ENCODE assay signal across 9 mouse cellular contexts in the genomic region with DNA sequence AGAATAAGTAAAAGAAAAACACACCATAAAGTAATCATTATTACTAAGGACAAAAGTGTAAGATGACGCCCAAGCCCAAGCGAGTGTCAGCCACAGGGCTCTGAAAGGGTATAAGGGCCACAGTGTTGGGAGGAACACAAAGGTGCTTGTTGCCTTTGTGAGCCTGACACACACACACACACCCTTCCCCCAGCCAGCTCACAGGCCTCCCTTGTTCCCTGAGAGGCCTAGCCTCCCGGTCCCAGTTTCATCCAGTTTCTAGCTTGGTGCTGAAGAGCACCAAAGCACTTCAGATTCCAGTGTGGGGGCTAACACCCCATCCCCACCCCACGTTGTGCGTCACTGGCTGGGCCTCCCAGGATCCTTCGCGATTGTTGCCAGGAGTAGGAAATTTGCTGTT. TPM values are rescaled to one million over a fixed set of nuclear protein-coding genes. Genes with fewer than 3 reads are reported as not detected.
A peak's percentile ranks its signal among the peaks of the same experiment; 100 is the strongest.
DNase-seq lines count a peak whose midpoint lies in the region; ATAC-seq and TF ChIP-seq lines count a peak whose summit lies in the region.
"Had no signal": no experiment of that assay in that cellular context is flagged by ENCODE, and none has a peak within 500 bp of the region (broad histone marks: within the 10 kb centered on the region; RNA-seq: fewer than 3 reads in every experiment).

No protein-coding gene starts in this region.

- TF ChIP-seq CTCF in liver, postnatal 0 days (IDR thresholded peaks at IDR 0.05; ENCODE audit: low read depth) = no peak
- no peak for TF ChIP-seq CTCF in thymus, adult 2 months (IDR thresholded peaks at IDR 0.05; ENCODE audit: borderline replicate concordance, control insufficient read depth, extremely low read depth, insufficient read depth, low read length, poor library complexity)

- no peak for TF ChIP-seq POLR2A in thymus, adult 2 months (IDR thresholded peaks at IDR 0.05; ENCODE audit: control insufficient read depth, extremely low read depth, insufficient read depth, low read length, poor library complexity)

- no peak overlapping the region for H3K4me2 ChIP-seq in hindbrain, embryonic 14.5 days (replicated peaks)
- H3K4me2 ChIP-seq in kidney, embryonic 15.5 days = no peak overlapping the region
- no peak overlapping the region for H3K4me2 ChIP-seq in midbrain, embryonic 13.5 days (replicated peaks)
- H3K4me2 ChIP-seq in liver, postnatal 0 days (ENCODE audit: low read depth, low read length) = no peak overlapping the region
- H3K4me2 ChIP-seq: stomach, embryonic 15.5 days had no signal

- H3K9ac ChIP-seq in hindbrain, embryonic 14.5 days = no peak overlapping the region
- H3K9ac ChIP-seq in kidney, embryonic 15.5 days = no peak overlapping the region
- no peak overlapping the region for H3K9ac ChIP-seq in midbrain, embryonic 13.5 days (replicated peaks)
- no peak overlapping the region for H3K9ac ChIP-seq in liver, postnatal 0 days (replicated peaks)
- H3K9ac ChIP-seq: stomach, embryonic 15.5 days had no signal

- WGBS in hindbrain, embryonic 10.5 days = 46% methylated on average over 7 of the region's 7 CpGs
- WGBS in hindbrain, embryonic 14.5 days = 45% methylated on average over 7 of the region's 7 CpGs
- WGBS in kidney, embryonic 15.5 days = 49% methylated on average over 7 of the region's 7 CpGs
- 32% methylated on average over 7 of the region's 7 CpGs for WGBS in midbrain, embryonic 13.5 days
- 75% methylated on average over 7 of the region's 7 CpGs for WGBS in liver, postnatal 0 days (ENCODE audit: insufficient replicate concordance)
- 95% methylated on average over 7 of the region's 7 CpGs for WGBS in thymus, adult 2 months

- no peaks in the 10 kb centered on the region for H3K27me3 ChIP-seq in hindbrain, embryonic 10.5 days (ENCODE audit: insufficient read depth, poor library complexity, severe bottlenecking)
- H3K27me3 ChIP-seq in hindbrain, embryonic 14.5 days (ENCODE audit: control insufficient read depth, insufficient read depth, low read length) = no peaks in the 10 kb centered on the region
- H3K27me3 ChIP-seq in kidney, embryonic 15.5 days = no peaks in the 10 kb centered on the region
- H3K27me3 ChIP-seq in midbrain, embryonic 13.5 days = no peaks in the 10 kb centered on the region
- H3K27me3 ChIP-seq in liver, postnatal 0 days (ENCODE audit: insufficient read depth, low read length) = no peaks in the 10 kb centered on the region
- no peaks in the 10 kb centered on the region for H3K27me3 ChIP-seq in thymus, adult 2 months (ENCODE audit: control insufficient read depth, insufficient read depth, low read length)
- H3K27me3 ChIP-seq: stomach, embryonic 15.5 days had no signal

- H3K4me1 ChIP-seq in hindbrain, embryonic 10.5 days (replicated peaks) = peaks cover 37% of the 10 kb centered on the region
- H3K4me1 ChIP-seq in hindbrain, embryonic 14.5 days (replicated peaks; ENCODE audit: control insufficient read depth, insufficient read depth, low read length) = no peaks in the 10 kb centered on the region
- H3K4me1 ChIP-seq in kidney, embryonic 15.5 days = peaks cover 14% of the 10 kb centered on the region
- peaks cover 17% of the 10 kb centered on the region for H3K4me1 ChIP-seq in midbrain, embryonic 13.5 days (replicated peaks)
- peaks cover 7% of the 10 kb centered on the region for H3K4me1 ChIP-seq in liver, postnatal 0 days (ENCODE audit: insufficient read depth)
- peaks cover 25% of the 10 kb centered on the region for H3K4me1 ChIP-seq in thymus, adult 2 months (replicated peaks; ENCODE audit: control insufficient read depth, insufficient read depth, low read length)

- H3K4me3 ChIP-seq in hindbrain, embryonic 10.5 days = no peak overlapping the region
- no peak overlapping the region for H3K4me3 ChIP-seq in hindbrain, embryonic 14.5 days (replicated peaks; ENCODE audit: low read length)
- H3K4me3 ChIP-seq in kidney, embryonic 15.5 days (replicated peaks) = no peak overlapping the region
- H3K4me3 ChIP-seq in midbrain, embryonic 13.5 days (replicated peaks) = no peak overlapping the region
- no peak overlapping the region for H3K4me3 ChIP-seq in liver, postnatal 0 days (ENCODE audit: low read depth, low read length)
- no peak overlapping the region for H3K4me3 ChIP-seq in thymus, adult 2 months (ENCODE audit: control insufficient read depth, insufficient read depth, low read length)
- H3K4me3 ChIP-seq: stomach, embryonic 15.5 days had no signal

- DNase-seq in hindbrain, embryonic 10.5 days (ENCODE audit: low spot score) = peak; percentile 50
- no peak for DNase-seq in hindbrain, embryonic 14.5 days (ENCODE audit: low spot score)
- peak; percentile 61 for DNase-seq in embryo, embryonic 10.5 days (ENCODE audit: low spot score)
- no peak for DNase-seq in liver, postnatal 0 days
- no peak for DNase-seq in thymus, adult 2 months
- no peak for DNase-seq in yolk sac, embryonic 10.5 days (ENCODE audit: low spot score)

- no peak for TF ChIP-seq EP300 in liver, postnatal 0 days (IDR thresholded peaks at IDR 0.05; ENCODE audit: low read depth)

- ATAC-seq in hindbrain, embryonic 14.5 days (ENCODE audit: low FRiP score) = no peak
- ATAC-seq in kidney, embryonic 15.5 days (replicated peaks; ENCODE audit: low FRiP score) = no peak
- ATAC-seq in midbrain, embryonic 13.5 days = peak; percentile 72
- ATAC-seq in liver, postnatal 0 days = no peak

- no peaks in the 10 kb centered on the region for H3K9me3 ChIP-seq in hindbrain, embryonic 10.5 days
- no peaks in the 10 kb centered on the region for H3K9me3 ChIP-seq in hindbrain, embryonic 14.5 days (ENCODE audit: control insufficient read depth, low read length)
- H3K9me3 ChIP-seq in kidney, embryonic 15.5 days (replicated peaks) = no peaks in the 10 kb centered on the region
- no peaks in the 10 kb centered on the region for H3K9me3 ChIP-seq in midbrain, embryonic 13.5 days
- no peaks in the 10 kb centered on the region for H3K9me3 ChIP-seq in liver, postnatal 0 days (ENCODE audit: low read length)
- H3K9me3 ChIP-seq: stomach, embryonic 15.5 days had no signal

- no peaks in the 10 kb centered on the region for H3K36me3 ChIP-seq in hindbrain, embryonic 10.5 days
- H3K36me3 ChIP-seq in hindbrain, embryonic 14.5 days (replicated peaks; ENCODE audit: control insufficient read depth, insufficient read depth) = no peaks in the 10 kb centered on the region
- H3K36me3 ChIP-seq in kidney, embryonic 15.5 days = no peaks in the 10 kb centered on the region
- H3K36me3 ChIP-seq in midbrain, embryonic 13.5 days = no peaks in the 10 kb centered on the region
- no peaks in the 10 kb centered on the region for H3K36me3 ChIP-seq in liver, postnatal 0 days (replicated peaks; ENCODE audit: insufficient read depth, low read length)
- H3K36me3 ChIP-seq in thymus, adult 2 months (ENCODE audit: control insufficient read depth, insufficient read depth, low read length) = no peaks in the 10 kb centered on the region
- H3K36me3 ChIP-seq: stomach, embryonic 15.5 days had no signal

- H3K27ac ChIP-seq in hindbrain, embryonic 10.5 days = peak overlapping the region; percentile 74
- H3K27ac ChIP-seq in hindbrain, embryonic 14.5 days = no peak overlapping the region
- H3K27ac ChIP-seq in kidney, embryonic 15.5 days = 0 out of 2 replicates have a peak overlapping the region, but pooled peaks have one; percentile 23
- no peak overlapping the region for H3K27ac ChIP-seq in midbrain, embryonic 13.5 days
- H3K27ac ChIP-seq in liver, postnatal 0 days (ENCODE audit: low read depth) = no peak overlapping the region
- no peak overlapping the region for H3K27ac ChIP-seq in thymus, adult 2 months (ENCODE audit: control insufficient read depth, insufficient read depth, low read length)
- H3K27ac ChIP-seq: stomach, embryonic 15.5 days had no signal

RNA-seq across cellular contexts. Expression of a gene that starts 14.7 kb away (rescaled TPM):
- polyA plus RNA-seq in hindbrain, embryonic 10.5 days (2016; fragmentation: Nextera tagmentation; extraction: Ambion mirVana) = 13.6 and 17.8 TPM in 2 replicates
- polyA plus RNA-seq in hindbrain, embryonic 14.5 days (2014; fragmentation: Nextera tagmentation; extraction: Ambion mirVana) = 2.2 and 2.6 TPM in 2 replicates
- polyA plus RNA-seq in kidney, embryonic 15.5 days (2015; fragmentation: Nextera tagmentation; extraction: Ambion mirVana) = 10.7 and 13.7 TPM in 2 replicates
- 5.7 TPM in 2 replicates for polyA plus RNA-seq in midbrain, embryonic 13.5 days (2015; fragmentation: Nextera tagmentation; extraction: Ambion mirVana)
- 5.4 and 6.5 TPM in 2 replicates for polyA plus RNA-seq in liver, postnatal 0 days (2015; fragmentation: Nextera tagmentation; extraction: Ambion mirVana)
- 10.4 and 13.1 TPM in 2 replicates for polyA plus RNA-seq in thymus, adult 2 months (2012; rRNA removed)

Comparison
In these comparisons a context has a peak if more than half of its experiments do, and no peak if none do; other contexts are left out.
1. DNase-seq: peak in hindbrain, embryonic 10.5 days (single experiment) and embryo, embryonic 10.5 days (single experiment); none in hindbrain, embryonic 14.5 days (single experiment), liver, postnatal 0 days (single experiment), thymus, adult 2 months (single experiment) and yolk sac, embryonic 10.5 days (single experiment).
2. H3K27ac ChIP-seq: peak in hindbrain, embryonic 10.5 days (single experiment) and kidney, embryonic 15.5 days (single experiment); none in hindbrain, embryonic 14.5 days (single experiment), midbrain, embryonic 13.5 days (single experiment), liver, postnatal 0 days (single experiment) and thymus, adult 2 months (single experiment).